Mouse (Mus musculus) CH12.LX (cell line): ENCODE measurements around the gene Sycn. TPM values are rescaled to one million over a fixed set of nuclear protein-coding genes. Genes with fewer than 3 reads are reported as not detected.

Experiments used
- DNase-seq: peaks from one replicate; pipeline ENCODE4 v3.0.0-alpha.2; 2013; ENCODE audit errors: extremely low read depth
- H3K27ac ChIP-seq: 2 replicates; pipeline ENCODE4 v1.5.1; 2012; ENCODE audit warnings: low read depth, mild to moderate bottlenecking, control low read depth, moderate library complexity; ENCODE audit not compliant: insufficient read depth
- H3K27me3 ChIP-seq: replicated peaks from 2 replicates; pipeline ENCODE3; 2012; ENCODE audit warnings: inconsistent platforms
- H3K36me3 ChIP-seq, 2 experiments: replicated peaks in 1 of 2; 2 replicates each; pipeline versions ENCODE3 to v1.6.1; 2012; ENCODE audit warnings: inconsistent platforms in 1 of 2, low read length in 1 of 2, mild to moderate bottlenecking in 1 of 2, mixed read lengths in 1 of 2, moderate library complexity in 1 of 2; ENCODE audit not compliant: control insufficient read depth in 1 of 2, insufficient read depth in 1 of 2
- H3K4me1 ChIP-seq, 2 experiments: 2 replicates each; pipeline ENCODE4 v1.6.1; 2012; ENCODE audit warnings: inconsistent platforms in 1 of 2, moderate library complexity in 1 of 2; ENCODE audit not compliant: insufficient read depth in 2 of 2, control insufficient read depth in 1 of 2
- H3K4me2 ChIP-seq: 2 replicates; pipeline ENCODE4 v1.6.1; 2012; ENCODE audit warnings: low read depth, mild to moderate bottlenecking, control low read depth; ENCODE audit not compliant: poor library complexity, insufficient read depth, severe bottlenecking
- H3K4me3 ChIP-seq, 3 experiments: fragments of 150-350 bp in 1 of 3; sonication (generic) in 1 of 3; replicated peaks in 1 of 3; 2 replicates each; pipeline versions ENCODE3 to v1.5.1; 2011 to 2012; ENCODE audit warnings: low read depth in 2 of 3, low read length in 2 of 3, mild to moderate bottlenecking in 2 of 3, moderate library complexity in 2 of 3, control low read depth in 1 of 3, improper control_type of control experiment in 1 of 3, inconsistent platforms in 1 of 3, mixed read lengths in 1 of 3; ENCODE audit not compliant: poor library complexity in 1 of 3
- H3K79me2 ChIP-seq: replicated peaks from 2 replicates; pipeline ENCODE4 v1.6.1; 2012; ENCODE audit warnings: mild to moderate bottlenecking, moderate library complexity; ENCODE audit not compliant: control insufficient read depth, poor library complexity, insufficient read depth, severe bottlenecking; ENCODE audit errors: extremely low read depth
- H3K9ac ChIP-seq: 2 replicates; pipeline ENCODE4 v1.6.1; 2012; ENCODE audit warnings: low read depth, mild to moderate bottlenecking, control low read depth, moderate library complexity; ENCODE audit not compliant: insufficient read depth
- H3K9me3 ChIP-seq: replicated peaks from 2 replicates; pipeline ENCODE3; 2012; ENCODE audit warnings: low read length, inconsistent platforms, mixed read lengths
- BHLHE40 ChIP-seq: IDR thresholded peaks from 2 replicates; pipeline ENCODE4 v1.6.1; 2011; ENCODE audit warnings: mild to moderate bottlenecking, low read depth, low read length, improper control_type of control experiment
- E2F4 ChIP-seq: IDR thresholded peaks from 2 replicates; pipeline ENCODE4 v1.6.1; 2011; ENCODE audit warnings: low read depth, low read length, improper control_type of control experiment; ENCODE audit not compliant: insufficient replicate concordance
- EP300 ChIP-seq: IDR thresholded peaks from 2 replicates; pipeline ENCODE4 v1.6.1; 2011; ENCODE audit warnings: low read length, improper control_type of control experiment
- ETS1 ChIP-seq: conservative IDR thresholded peaks from 2 replicates; pipeline ENCODE4 v1.6.1; 2012; ENCODE audit warnings: low read depth, mild to moderate bottlenecking, inconsistent platforms, low read length, improper control_type of control experiment, moderate library complexity
- HCFC1 ChIP-seq: IDR thresholded peaks from 2 replicates; pipeline ENCODE4 v1.6.1; 2012; ENCODE audit warnings: low read depth, mild to moderate bottlenecking, inconsistent platforms, low read length, improper control_type of control experiment
- JUND ChIP-seq: conservative IDR thresholded peaks from 2 replicates; pipeline ENCODE4 v1.6.1; 2011; ENCODE audit warnings: low read depth, low read length, improper control_type of control experiment
- KAT2A ChIP-seq: IDR thresholded peaks from 2 replicates; pipeline ENCODE4 v1.6.1; 2012; ENCODE audit warnings: low read length, improper control_type of control experiment, inconsistent platforms; ENCODE audit not compliant: insufficient replicate concordance
- MAX ChIP-seq: IDR thresholded peaks from 2 replicates; pipeline ENCODE4 v1.6.1; 2011; ENCODE audit warnings: low read length, improper control_type of control experiment
- MAZ ChIP-seq: IDR thresholded peaks from 2 replicates; pipeline ENCODE4 v1.6.1; 2012; ENCODE audit warnings: low read depth, mild to moderate bottlenecking, inconsistent platforms, low read length, improper control_type of control experiment, moderate library complexity
- MEF2A ChIP-seq: IDR thresholded peaks from 2 replicates; pipeline ENCODE4 v1.6.1; 2014; ENCODE audit warnings: low read depth, mild to moderate bottlenecking, inconsistent platforms, low read length, improper control_type of control experiment, borderline replicate concordance
- MXI1 ChIP-seq: IDR thresholded peaks from 2 replicates; pipeline ENCODE4 v1.6.1; 2011; ENCODE audit warnings: mild to moderate bottlenecking, low read depth, low read length, improper control_type of control experiment
- NELFE ChIP-seq: IDR thresholded peaks from 2 replicates; pipeline ENCODE4 v1.6.1; 2011; ENCODE audit warnings: low read depth, low read length, improper control_type of control experiment
- POLR2A ChIP-seq: IDR thresholded peaks from 2 replicates; pipeline ENCODE4 v1.6.1; 2011; ENCODE audit warnings: low read depth, mild to moderate bottlenecking, improper control_type of control experiment, low read length
- POLR2AphosphoS2 ChIP-seq: IDR thresholded peaks from 2 replicates; pipeline ENCODE4 v1.6.1; 2011; ENCODE audit warnings: low read depth, low read length, improper control_type of control experiment
- RCOR1 ChIP-seq: conservative IDR thresholded peaks from 2 replicates; pipeline ENCODE4 v1.6.1; 2012; ENCODE audit warnings: low read depth, mild to moderate bottlenecking, inconsistent platforms, low read length, improper control_type of control experiment
- TBP ChIP-seq: conservative IDR thresholded peaks from 2 replicates; pipeline ENCODE4 v1.6.1; 2011; ENCODE audit warnings: low read depth, low read length, improper control_type of control experiment
- TCF12 ChIP-seq: IDR thresholded peaks from 2 replicates; pipeline ENCODE4 v1.6.1; 2014; ENCODE audit warnings: low read depth, mild to moderate bottlenecking, inconsistent platforms, low read length, improper control_type of control experiment
- UBTF ChIP-seq: IDR thresholded peaks from 2 replicates; pipeline ENCODE4 v1.6.1; 2012; ENCODE audit warnings: low read depth, mild to moderate bottlenecking, inconsistent platforms, low read length, improper control_type of control experiment, moderate library complexity
- USF1 ChIP-seq: IDR thresholded peaks from 2 replicates; pipeline ENCODE4 v1.6.1; 2014; ENCODE audit warnings: low read depth, mild to moderate bottlenecking, inconsistent platforms, low read length, improper control_type of control experiment
- ZKSCAN1 ChIP-seq: IDR thresholded peaks from 2 replicates; pipeline ENCODE4 v1.6.1; 2012; ENCODE audit warnings: low read depth, inconsistent platforms, low read length, improper control_type of control experiment, borderline replicate concordance
- ZMIZ1 ChIP-seq: IDR thresholded peaks from 2 replicates; pipeline ENCODE4 v1.6.1; 2012; ENCODE audit warnings: low read depth, mild to moderate bottlenecking, inconsistent platforms, low read length, improper control_type of control experiment
- ZNF384 ChIP-seq: IDR thresholded peaks from 2 replicates; pipeline ENCODE4 v1.6.1; 2012; ENCODE audit warnings: low read depth, low read length, improper control_type of control experiment, inconsistent platforms
- dilution Hi-C: fragments of 300-500 bp; cut with MboI; formaldehyde crosslinking; loops from 2 replicates; pipeline ENCODE4 v1.14.3; 2020; ENCODE audit warnings: low sequenced_read_pairs; ENCODE audit not compliant: extremely low pct_unique_long_range_greater_than_20kb, extremely low pct_ligation_motif_present
- in situ Hi-C: fragments of 300-500 bp; cut with MboI; formaldehyde crosslinking; loops from 3 replicates; pipeline ENCODE4 v1.14.3; 2019; ENCODE audit warnings: low sequenced_read_pairs, low pct_ligation_motif_present, low pct_unique_long_range_greater_than_20kb, mixed read lengths
- polyA plus RNA-seq: library from polyadenylated mRNA; unstranded; fragments of >175 nt; gene quantifications from 2 replicates; pipeline ENCODE4 v1.2.1, GENCODE M21; 2012; ENCODE audit warnings: low read depth; ENCODE audit not compliant: insufficient read length
- total RNA-seq, 2 experiments: library from RNA; depleted of rRNA; stranded (reverse); fragments of 300-350 nt in 1 of 2; fragments of >200 nt in 1 of 2; gene quantifications; 2 replicates each; pipeline ENCODE4 v1.2.3; 2012 to 2014

The Sycn gene
- total and polyA plus RNA-seq, 3 experiments = not detected

GRCm38 (mm10) chr7:28557708-28558107 lies 17.0 kb downstream of the Sycn start:
- peak; percentile 22 for DNase-seq
- in situ Hi-C loops (loop anchor here (5.0 kb wide), 1 partner anchor 35 kb away; no protein-coding TSS in a partner anchor), dilution Hi-C loops (no loop called here)
- H3K4me2 ChIP-seq = no peak overlapping the region
- H3K9me3 ChIP-seq = peaks cover 4% of the 10 kb centered on the region
- TF ChIP-seq UBTF = no peak
- no peak for TF ChIP-seq MEF2A
- no peak for TF ChIP-seq TBP
- TF ChIP-seq JUND = no peak
- TF ChIP-seq TCF12 = 0 out of 2 replicates have a peak, but pooled peaks have one; percentile 17
- TF ChIP-seq MAZ = no peak
- H3K4me3 ChIP-seq = no peak overlapping the region
- no peaks in the 10 kb centered on the region for H3K79me2 ChIP-seq
- peaks cover 35 to 53% of the 10 kb centered on the region in 2 experiments for H3K36me3 ChIP-seq
- no peaks in the 10 kb centered on the region for H3K27me3 ChIP-seq
- H3K27ac ChIP-seq = no peak overlapping the region
- H3K9ac ChIP-seq = no peak overlapping the region
- peaks cover 0 to 26% of the 10 kb centered on the region in 2 experiments; a peak in 2 of 4 replicates for H3K4me1 ChIP-seq

GRCm38 (mm10) chr7:28558486-28558885 lies 17.8 kb downstream of the Sycn start:
- Histone ChIP-seq H3K4me3 (no peak overlapping the region), H3K9me3 (no peaks in the 10 kb centered on the region), H3K79me2 (no peaks in the 10 kb centered on the region), H3K36me3 (peaks cover 42 to 61% of the 10 kb centered on the region in 2 experiments), H3K4me1 (peaks cover 0 to 26% of the 10 kb centered on the region in 2 experiments; a peak in 2 of 4 replicates), H3K27ac (no peak overlapping the region), H3K9ac (no peak overlapping the region), H3K4me2 (no peak overlapping the region), H3K27me3 (no peaks in the 10 kb centered on the region)
- in situ Hi-C loops (loop anchor here (5.0 kb wide), 1 partner anchor 34 kb away; no protein-coding TSS in a partner anchor), dilution Hi-C loops (no loop called here)
- no peak for DNase-seq
- no peak for TF ChIP-seq POLR2AphosphoS2
- TF ChIP-seq ETS1 = no peak
- TF ChIP-seq ZNF384 = no peak
- TF ChIP-seq JUND = no peak
- no peak for TF ChIP-seq USF1
- no peak for TF ChIP-seq E2F4
- TF ChIP-seq MXI1 = no peak
- TF ChIP-seq POLR2A = no peak

- H3K27ac ChIP-seq = no peak overlapping the region
- H3K4me1 ChIP-seq = peaks cover 0 to 25% of the 10 kb centered on the region in 2 experiments; a peak in 2 of 4 replicates
- H3K36me3 ChIP-seq = peaks cover 62 to 84% of the 10 kb centered on the region in 2 experiments
- H3K27me3 ChIP-seq = no peaks in the 10 kb centered on the region
- in situ Hi-C loops = no loop called here
- no peak overlapping the region for H3K4me2 ChIP-seq
- no peak overlapping the region for H3K4me3 ChIP-seq
- TF ChIP-seq TBP (no peak), ZMIZ1 (no peak), RCOR1 (no peak), ZKSCAN1 (no peak), JUND (no peak), MAZ (no peak), BHLHE40 (no peak), HCFC1 (no peak), ZNF384 (no peak), KAT2A (no peak), MAX (no peak), NELFE (no peak), ETS1 (no peak), EP300 (no peak), POLR2A (no peak)
- no peak for DNase-seq
- H3K9ac ChIP-seq = no peak overlapping the region
- no peaks in the 10 kb centered on the region for H3K9me3 ChIP-seq
- no peaks in the 10 kb centered on the region for H3K79me2 ChIP-seq
- dilution Hi-C loops = no loop called here
Measured at GRCm38 (mm10) chr7:28560856-28561255, 20.2 kb downstream of the Sycn start.
